Mouse (Mus musculus) lung, embryonic 16.5 days (tissue): ENCODE results near the gene Snrpb. TPM values are rescaled to one million over a fixed set of nuclear protein-coding genes. Genes with fewer than 3 reads are reported as not detected.

ENCODE experiments used
- ATAC-seq: fragments of 200-750 bp; cut with Nextera tagmentation; 2 replicates; pipeline ENCODE4 v1.8.0; 2017; ENCODE audit warnings: low read depth, mild to moderate bottlenecking, moderate library complexity
- H3K27ac ChIP-seq: fragments of 300-500 bp; sonication (generic); 2 replicates; pipeline ENCODE4 v1.5.1; 2014; ENCODE audit warnings: mild to moderate bottlenecking, control low read depth, low read length
- H3K27me3 ChIP-seq: fragments of 300-500 bp; sonication (generic); 2 replicates; pipeline ENCODE4 v1.6.1; 2014; ENCODE audit warnings: low read depth, low read length, mixed read lengths; ENCODE audit not compliant: control insufficient read depth, insufficient read depth
- H3K36me3 ChIP-seq: fragments of 300-500 bp; sonication (generic); 2 replicates; pipeline ENCODE4 v1.6.1; 2014; ENCODE audit warnings: low read length; ENCODE audit not compliant: control insufficient read depth, insufficient read depth
- H3K4me1 ChIP-seq: fragments of 300-500 bp; sonication (generic); replicated peaks from 2 replicates; pipeline ENCODE4 v1.6.1; 2014; ENCODE audit warnings: low read length, mixed read lengths; ENCODE audit not compliant: control insufficient read depth, insufficient read depth
- H3K4me2 ChIP-seq: fragments of 300-500 bp; sonication (generic); 2 replicates; pipeline ENCODE4 v1.6.1; 2014; ENCODE audit warnings: low read depth, low read length, control low read depth
- H3K4me3 ChIP-seq: fragments of 300-500 bp; sonication (generic); 2 replicates; pipeline ENCODE4 v1.5.1; 2014; ENCODE audit warnings: mild to moderate bottlenecking, low read length, control low read depth
- H3K9ac ChIP-seq: fragments of 300-500 bp; sonication (generic); 2 replicates; pipeline ENCODE4 v1.6.1; 2014; ENCODE audit warnings: low read length, control low read depth
- H3K9me3 ChIP-seq: fragments of 300-500 bp; sonication (generic); 2 replicates; pipeline ENCODE4 v1.6.1; 2016; ENCODE audit warnings: low read length; ENCODE audit not compliant: control insufficient read depth
- WGBS: fragments of 180-500 bp; shearing (Covaris S2); extraction: QIAGEN DNeasy Blood & Tissue Kit; methylation state at CpG from one replicate; pipeline ENCODE4 v1.1.7; 2014; 5-methylcytosine and 5-hydroxymethylcytosine counted together
- polyA plus RNA-seq: library from polyadenylated mRNA; unstranded; fragments of >200 nt; fragmentation: Nextera tagmentation; extraction: Ambion mirVana; gene quantifications from 2 replicates; pipeline ENCODE4 v1.2.1, GENCODE M21; 2015

Gene Snrpb
- polyA plus RNA-seq, 1 experiment from 2014 or later = 609 TPM

- Histone ChIP-seq H3K27ac (peak overlapping the region; percentile 93), H3K36me3 (peaks cover 27% of the 10 kb centered on the region), H3K9ac (peak overlapping the region; percentile 100), H3K27me3 (no peaks in the 10 kb centered on the region), H3K4me2 (peak overlapping the region; percentile 77), H3K4me3 (peak overlapping the region; percentile 100), H3K9me3 (no peaks in the 10 kb centered on the region), H3K4me1 (peaks cover 20% of the 10 kb centered on the region)
- WGBS = 0% methylated on average over 11 of the region's 11 CpGs
- ATAC-seq = 0 out of 2 replicates have a peak, but pooled peaks have one; percentile 8
Observed at GRCm38 (mm10) chr2:130178381-130178705, 860 bp downstream of the Snrpb start.

GRCm38 (mm10) chr2:130176820-130177219 is 2.4 kb downstream of the Snrpb start:
- 55% methylated on average over 8 of the region's 8 CpGs for WGBS
- Histone ChIP-seq H3K4me1 (peaks cover 20% of the 10 kb centered on the region), H3K36me3 (peaks cover 43% of the 10 kb centered on the region), H3K27me3 (no peaks in the 10 kb centered on the region), H3K4me3 (peak overlapping the region; percentile 100), H3K9ac (peak overlapping the region; percentile 50), H3K4me2 (peak overlapping the region; percentile 77), H3K27ac (no peak overlapping the region), H3K9me3 (no peaks in the 10 kb centered on the region)
- ATAC-seq = no peak

- Histone ChIP-seq H3K4me1 (peaks cover under 1% of the 10 kb centered on the region), H3K4me3 (no peak overlapping the region), H3K9ac (no peak overlapping the region), H3K27me3 (no peaks in the 10 kb centered on the region), H3K27ac (no peak overlapping the region), H3K4me2 (no peak overlapping the region), H3K36me3 (peaks cover 61% of the 10 kb centered on the region), H3K9me3 (no peaks in the 10 kb centered on the region)
- ATAC-seq = no peak
- WGBS = 78% methylated on average over 2 of the region's 2 CpGs
Observed at GRCm38 (mm10) chr2:130171674-130172073, 7.5 kb downstream of the Snrpb start.

GRCm38 (mm10) chr2:130167861-130168260 is 11.3 kb downstream of the Snrpb start:
- Histone ChIP-seq H3K9ac (no peak overlapping the region), H3K27me3 (no peaks in the 10 kb centered on the region), H3K4me1 (no peaks in the 10 kb centered on the region), H3K4me3 (no peak overlapping the region), H3K9me3 (no peaks in the 10 kb centered on the region), H3K27ac (no peak overlapping the region), H3K4me2 (no peak overlapping the region), H3K36me3 (peaks cover 32% of the 10 kb centered on the region)
- 50% methylated on average over 3 of the region's 3 CpGs for WGBS
- no peak for ATAC-seq

- H3K9ac ChIP-seq = no peak overlapping the region
- H3K4me3 ChIP-seq = no peak overlapping the region
- peaks cover 19% of the 10 kb centered on the region for H3K36me3 ChIP-seq
- H3K4me1 ChIP-seq = no peaks in the 10 kb centered on the region
- 65% methylated on average over 9 of the region's 9 CpGs for whole genome bisulfite sequencing
- H3K9me3 ChIP-seq = no peaks in the 10 kb centered on the region
- H3K27me3 ChIP-seq = no peaks in the 10 kb centered on the region
- H3K4me2 ChIP-seq = no peak overlapping the region
- ATAC-seq = peak; percentile 28
- H3K27ac ChIP-seq = no peak overlapping the region
Observed at GRCm38 (mm10) chr2:130166311-130167214, 12.6 kb downstream of the Snrpb start.

GRCm38 (mm10) chr2:130162701-130163100 is 16.5 kb downstream of the Snrpb start:
- 72% methylated on average over 5 of the region's 5 CpGs for WGBS
- no peak for ATAC-seq

GRCm38 (mm10) chr2:130158088-130158437 is 21.1 kb downstream of the Snrpb start:
- no peaks in the 10 kb centered on the region for H3K27me3 ChIP-seq
- 49% methylated on average over 4 of the region's 4 CpGs for WGBS
- no peak for ATAC-seq
- H3K27ac ChIP-seq = no peak overlapping the region
- peaks cover 2% of the 10 kb centered on the region; the same call in 1 of the 2 replicates for H3K36me3 ChIP-seq
- no peaks in the 10 kb centered on the region for H3K9me3 ChIP-seq
- no peak overlapping the region for H3K4me2 ChIP-seq
- H3K9ac ChIP-seq = no peak overlapping the region
- no peaks in the 10 kb centered on the region for H3K4me1 ChIP-seq
- H3K4me3 ChIP-seq = no peak overlapping the region

More at GRCm38 (mm10) chr2:130162701-130163100, 16.5 kb downstream of the Snrpb start:
- no peaks in the 10 kb centered on the region for H3K9me3 ChIP-seq
- H3K9ac ChIP-seq = no peak overlapping the region
- no peak overlapping the region for H3K27ac ChIP-seq
- H3K27me3 ChIP-seq = no peaks in the 10 kb centered on the region
- H3K4me2 ChIP-seq = no peak overlapping the region
- H3K36me3 ChIP-seq = peaks cover 2% of the 10 kb centered on the region
- no peak overlapping the region for H3K4me3 ChIP-seq
- no peaks in the 10 kb centered on the region for H3K4me1 ChIP-seq

- no peak overlapping the region for H3K4me2 ChIP-seq
- 63% methylated on average over 14 of the region's 14 CpGs for WGBS
- no peak overlapping the region for H3K9ac ChIP-seq
- H3K9me3 ChIP-seq = no peaks in the 10 kb centered on the region
- no peaks in the 10 kb centered on the region for H3K36me3 ChIP-seq
- ATAC-seq = no peak
- H3K27ac ChIP-seq = no peak overlapping the region
- H3K4me3 ChIP-seq = no peak overlapping the region
- no peaks in the 10 kb centered on the region for H3K4me1 ChIP-seq
- H3K27me3 ChIP-seq = no peaks in the 10 kb centered on the region
Observed at GRCm38 (mm10) chr2:130157231-130158087, 21.7 kb downstream of the Snrpb start.

- no peak overlapping the region for H3K9ac ChIP-seq
- no peak overlapping the region for H3K27ac ChIP-seq
- H3K4me2 ChIP-seq = no peak overlapping the region
- H3K4me1 ChIP-seq = no peaks in the 10 kb centered on the region
- H3K27me3 ChIP-seq = no peaks in the 10 kb centered on the region
- no peaks in the 10 kb centered on the region for H3K36me3 ChIP-seq
- ATAC-seq = no peak
- no peak overlapping the region for H3K4me3 ChIP-seq
- H3K9me3 ChIP-seq = no peaks in the 10 kb centered on the region
Observed at GRCm38 (mm10) chr2:130155851-130156250, 23.4 kb downstream of the Snrpb start.
